Mouse (Mus musculus): ENCODE data around the gene Ctf2.
A peak's percentile ranks its signal among the peaks of the same experiment; 100 is the strongest.

Ctf2 gene

GRCm38 (mm10) chr7:127685304-127686018 lies 46.5 kb downstream of the Ctf2 start:
- DNase-seq (ENCODE audit: low spot score), result no peak

GRCm38 (mm10) chr7:127681888-127682553 lies 49.9 kb downstream of the Ctf2 start:
- DNase-seq (ENCODE audit: low spot score), result no peak

- no peak for DNase-seq (ENCODE audit: low spot score)
Measured at GRCm38 (mm10) chr7:127680541-127680940, 51.4 kb downstream of the Ctf2 start.

- DNase-seq (ENCODE audit: low spot score), result no peak
Measured at GRCm38 (mm10) chr7:127678811-127679210, 53.2 kb downstream of the Ctf2 start.

GRCm38 (mm10) chr7:127677609-127678008 lies 54.4 kb downstream of the Ctf2 start:
- no peak for DNase-seq (ENCODE audit: low spot score)

GRCm38 (mm10) chr7:127677077-127677476 lies 54.9 kb downstream of the Ctf2 start:
- no peak for DNase-seq (ENCODE audit: low spot score)

GRCm38 (mm10) chr7:127675391-127675811 lies 56.6 kb downstream of the Ctf2 start:
- DNase-seq (ENCODE audit: low spot score), result no peak

- peak; percentile 86 for DNase-seq (ENCODE audit: low spot score)
Measured at GRCm38 (mm10) chr7:127674977-127675376, 57.0 kb downstream of the Ctf2 start.

- DNase-seq (ENCODE audit: low spot score), result no peak
Measured at GRCm38 (mm10) chr7:127672776-127673175, 59.2 kb downstream of the Ctf2 start.

GRCm38 (mm10) chr7:127671880-127672774 lies 59.8 kb downstream of the Ctf2 start:
- no peak for DNase-seq (ENCODE audit: low spot score)

Measured in left cerebral cortex, adult 11 months (tissue).